Mouse (Mus musculus) lung, postnatal 0 days (tissue): ENCODE results near the gene Fbxo39. TPM values are rescaled to one million over a fixed set of nuclear protein-coding genes. Genes with fewer than 3 reads are reported as not detected.

Experiments used
- ATAC-seq: fragments of 200-750 bp; cut with Nextera tagmentation; 2 replicates; pipeline ENCODE4 v1.8.0; 2017; ENCODE audit warnings: moderate library complexity
- DNase-seq: peaks from one replicate; pipeline ENCODE4 v3.0.0-alpha.2; 2016; ENCODE audit warnings: low spot score
- H3K27ac ChIP-seq: fragments of 300-500 bp; sonication (generic); 2 replicates; pipeline ENCODE4 v1.5.1; 2014; ENCODE audit warnings: antibody characterized with exemption, mild to moderate bottlenecking, low read length, mixed read lengths
- H3K27me3 ChIP-seq: fragments of 300-500 bp; sonication (generic); replicated peaks from 2 replicates; pipeline ENCODE4 v1.6.1; 2014; ENCODE audit warnings: low read length, mixed read lengths; ENCODE audit not compliant: insufficient read depth
- H3K36me3 ChIP-seq: fragments of 300-500 bp; sonication (generic); 2 replicates; pipeline ENCODE4 v1.6.1; 2014; ENCODE audit warnings: low read length, mixed read lengths; ENCODE audit not compliant: insufficient read depth
- H3K4me1 ChIP-seq: fragments of 300-500 bp; sonication (generic); 2 replicates; pipeline ENCODE4 v1.6.1; 2014; ENCODE audit warnings: antibody characterized with exemption, low read depth, low read length, mixed read lengths; ENCODE audit not compliant: insufficient read depth
- H3K4me2 ChIP-seq: fragments of 300-500 bp; sonication (generic); replicated peaks from 2 replicates; pipeline ENCODE4 v1.6.1; 2014; ENCODE audit warnings: low read depth, mild to moderate bottlenecking, low read length, moderate library complexity, mixed read lengths
- H3K4me3 ChIP-seq: fragments of 300-500 bp; sonication (generic); 2 replicates; pipeline ENCODE4 v1.5.1; 2014; ENCODE audit warnings: low read depth, low read length
- H3K9ac ChIP-seq: fragments of 300-500 bp; sonication (generic); replicated peaks from 2 replicates; pipeline ENCODE4 v1.6.1; 2014; ENCODE audit warnings: low read depth, mild to moderate bottlenecking
- H3K9me3 ChIP-seq: fragments of 300-500 bp; sonication (generic); 2 replicates; pipeline ENCODE4 v1.6.1; 2016; ENCODE audit warnings: low read length, mixed read lengths
- CTCF ChIP-seq: IDR thresholded peaks from 2 replicates; pipeline ENCODE4 v1.5.1; 2016; ENCODE audit warnings: antibody characterized with exemption, mild to moderate bottlenecking
- EP300 ChIP-seq: IDR thresholded peaks from 2 replicates; pipeline ENCODE4 v1.6.1; 2016; ENCODE audit warnings: antibody characterized with exemption, mild to moderate bottlenecking, control low read depth
- WGBS: fragments of 180-500 bp; shearing (Covaris S2); extraction: QIAGEN DNeasy Blood & Tissue Kit; methylation state at CpG from one replicate; pipeline ENCODE4 v1.1.7; 2014; 5-methylcytosine and 5-hydroxymethylcytosine counted together
- polyA plus RNA-seq: library from polyadenylated mRNA; unstranded; fragments of >200 nt; fragmentation: Nextera tagmentation; extraction: Ambion mirVana; gene quantifications from 2 replicates; pipeline ENCODE4 v1.2.1, GENCODE M21; 2015

Fbxo39 gene
- polyA plus RNA-seq, 1 experiment from 2014 or later: not detected

GRCm38 (mm10) chr11:72310491-72310890, 3.8 kb upstream of the Fbxo39 start:
- Histone ChIP-seq H3K4me1 (no peaks in the 10 kb centered on the region), H3K27me3 (peaks cover 8% of the 10 kb centered on the region; the same call in 1 of the 2 replicates), H3K4me2 (no peak overlapping the region), H3K9ac (no peak overlapping the region), H3K4me3 (no peak overlapping the region), H3K27ac (no peak overlapping the region), H3K36me3 (no peaks in the 10 kb centered on the region), H3K9me3 (no peaks in the 10 kb centered on the region)
- TF ChIP-seq EP300 (no peak), CTCF (no peak)
- no peak for DNase-seq
- ATAC-seq: no peak
- 67% methylated on average over 4 of the region's 4 CpGs for WGBS

- Histone ChIP-seq H3K9ac (no peak overlapping the region), H3K4me2 (no peak overlapping the region), H3K9me3 (no peaks in the 10 kb centered on the region), H3K4me3 (no peak overlapping the region), H3K27ac (no peak overlapping the region), H3K27me3 (peaks cover 8% of the 10 kb centered on the region; the same call in 1 of the 2 replicates), H3K4me1 (no peaks in the 10 kb centered on the region), H3K36me3 (no peaks in the 10 kb centered on the region)
- DNase-seq (no peak), ATAC-seq (no peak)
- no peak for TF ChIP-seq EP300
- no peak for TF ChIP-seq CTCF
- whole genome bisulfite sequencing: 67% methylated on average over 10 of the region's 10 CpGs
Measured at GRCm38 (mm10) chr11:72311355-72312001, 2.8 kb upstream of the Fbxo39 start.

GRCm38 (mm10) chr11:72318026-72318425, 3.8 kb downstream of the Fbxo39 start:
- no peaks in the 10 kb centered on the region for H3K4me1 ChIP-seq
- no peak overlapping the region for H3K4me3 ChIP-seq
- no peak overlapping the region for H3K4me2 ChIP-seq
- H3K9me3 ChIP-seq: no peaks in the 10 kb centered on the region
- ATAC-seq: no peak
- no peak for DNase-seq
- H3K36me3 ChIP-seq: no peaks in the 10 kb centered on the region
- WGBS: 48% methylated on average over 5 of the region's 5 CpGs
- peaks cover 8% of the 10 kb centered on the region; the same call in 1 of the 2 replicates for H3K27me3 ChIP-seq
- no peak overlapping the region for H3K27ac ChIP-seq
- no peak overlapping the region for H3K9ac ChIP-seq
- TF ChIP-seq CTCF (no peak), EP300 (no peak)

- H3K27ac ChIP-seq: no peak overlapping the region
- H3K4me3 ChIP-seq: no peak overlapping the region
- no peaks in the 10 kb centered on the region for H3K27me3 ChIP-seq
- H3K9ac ChIP-seq: no peak overlapping the region
- no peak overlapping the region for H3K4me2 ChIP-seq
- 76% methylated on average over 3 of the region's 3 CpGs for WGBS
- DNase-seq (no peak), ATAC-seq (no peak)
- no peaks in the 10 kb centered on the region for H3K9me3 ChIP-seq
- H3K4me1 ChIP-seq: no peaks in the 10 kb centered on the region
- no peaks in the 10 kb centered on the region for H3K36me3 ChIP-seq
- TF ChIP-seq CTCF: peak; percentile 55
- no peak for TF ChIP-seq EP300
Measured at GRCm38 (mm10) chr11:72324431-72324830, 10.2 kb downstream of the Fbxo39 start.

GRCm38 (mm10) chr11:72325701-72326100, 11.5 kb downstream of the Fbxo39 start:
- WGBS: 81% methylated on average over 4 of the region's 4 CpGs
- Histone ChIP-seq H3K9me3 (no peaks in the 10 kb centered on the region), H3K4me2 (no peak overlapping the region), H3K27ac (no peak overlapping the region), H3K4me1 (no peaks in the 10 kb centered on the region), H3K36me3 (no peaks in the 10 kb centered on the region), H3K9ac (no peak overlapping the region), H3K4me3 (no peak overlapping the region), H3K27me3 (no peaks in the 10 kb centered on the region)
- TF ChIP-seq CTCF (no peak), EP300 (no peak)
- no peak for ATAC-seq
- DNase-seq: no peak

- Histone ChIP-seq H3K4me2 (no peak overlapping the region), H3K9me3 (no peaks in the 10 kb centered on the region), H3K9ac (no peak overlapping the region), H3K27ac (no peak overlapping the region), H3K4me3 (no peak overlapping the region), H3K27me3 (no peaks in the 10 kb centered on the region), H3K4me1 (no peaks in the 10 kb centered on the region), H3K36me3 (no peaks in the 10 kb centered on the region)
- no peak for ATAC-seq
- DNase-seq: peak; percentile 10
- TF ChIP-seq CTCF: no peak
- WGBS: 71% methylated on average over 9 of the region's 9 CpGs
Measured at GRCm38 (mm10) chr11:72332951-72333667, 18.9 kb downstream of the Fbxo39 start.
